Mouse (Mus musculus): Measurements from ENCODE around the gene Klk1b5.

DNA sequence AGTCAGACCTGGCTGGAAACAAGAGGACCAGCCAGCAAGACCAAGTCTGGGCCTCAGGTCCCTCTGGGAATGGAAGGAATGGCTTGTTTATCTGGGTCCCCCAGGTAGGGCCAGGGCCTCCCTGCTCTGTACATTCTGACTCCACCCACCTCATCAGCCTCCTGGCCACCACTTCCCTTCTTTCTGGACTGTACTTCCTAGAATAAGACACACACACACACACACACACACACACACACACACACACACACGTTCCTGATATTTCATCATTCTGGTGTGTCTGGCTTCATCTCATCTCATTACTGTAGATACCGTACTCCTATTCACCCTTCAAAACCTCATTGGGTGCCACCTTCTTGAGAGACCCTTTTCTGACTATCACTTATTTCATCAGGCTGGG lies 53.7 kb downstream of the Klk1b5 start:
- TF ChIP-seq CTCF (IDR thresholded peaks at IDR 0.05; ENCODE audit: low read depth) = no peak
- TF ChIP-seq EP300 (IDR thresholded peaks at IDR 0.05; ENCODE audit: low read depth) = no peak

All from liver, embryonic 14.5 days (tissue).